Mouse (Mus musculus) cerebellum, adult 11-12 months (tissue): Measurements from ENCODE around the gene Prss53.
A peak's percentile ranks its signal among the peaks of the same experiment; 100 is the strongest.
"Not testable (repeated sequence)": the region's sequence is repeated elsewhere in the genome, so short reads cannot be mapped to it uniquely, and the experiment has no call there.

Source experiments
- DNase-seq: peaks from one replicate; pipeline ENCODE4 v3.0.0; 2022

The Prss53 gene

DNA sequence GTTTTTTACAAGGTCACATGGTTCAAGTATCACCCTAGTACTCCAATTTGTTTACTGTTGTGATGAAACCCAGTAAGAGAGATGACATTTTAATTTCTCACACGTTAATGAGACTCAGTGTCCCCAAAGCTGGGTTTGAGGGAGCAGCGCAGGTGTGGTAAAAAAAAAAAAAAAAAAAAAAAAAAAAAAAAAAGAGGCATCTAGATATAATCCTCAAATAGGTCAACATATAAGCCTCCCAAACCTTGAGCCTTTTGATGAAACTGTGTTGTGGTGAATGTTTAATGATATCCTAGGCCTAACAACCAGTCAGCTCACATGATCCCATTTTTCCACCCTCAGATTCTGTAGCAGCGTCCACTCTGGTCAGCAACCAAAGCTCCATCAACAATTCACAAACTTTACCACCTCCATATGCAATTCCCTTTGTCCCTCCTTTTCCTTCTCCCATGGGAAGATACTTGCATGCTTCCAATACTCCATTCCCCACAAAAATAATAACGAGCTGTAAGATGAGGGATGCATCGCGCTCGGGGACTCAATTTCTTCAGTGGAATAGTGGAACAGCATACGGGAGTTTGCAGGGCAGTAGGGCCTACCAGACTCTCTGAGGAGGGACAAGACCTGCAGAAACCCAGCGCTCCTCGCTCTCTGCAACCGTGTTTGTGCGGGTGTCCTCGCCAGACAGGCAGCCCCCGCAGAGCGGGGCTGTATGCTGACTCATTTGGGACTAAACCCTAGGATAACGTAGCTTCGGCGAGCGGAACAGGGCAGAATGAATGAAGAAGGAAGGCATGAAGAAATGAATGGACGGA lies 15.8 kb downstream of the Prss53 start:
- DNase-seq: no peak

DNA sequence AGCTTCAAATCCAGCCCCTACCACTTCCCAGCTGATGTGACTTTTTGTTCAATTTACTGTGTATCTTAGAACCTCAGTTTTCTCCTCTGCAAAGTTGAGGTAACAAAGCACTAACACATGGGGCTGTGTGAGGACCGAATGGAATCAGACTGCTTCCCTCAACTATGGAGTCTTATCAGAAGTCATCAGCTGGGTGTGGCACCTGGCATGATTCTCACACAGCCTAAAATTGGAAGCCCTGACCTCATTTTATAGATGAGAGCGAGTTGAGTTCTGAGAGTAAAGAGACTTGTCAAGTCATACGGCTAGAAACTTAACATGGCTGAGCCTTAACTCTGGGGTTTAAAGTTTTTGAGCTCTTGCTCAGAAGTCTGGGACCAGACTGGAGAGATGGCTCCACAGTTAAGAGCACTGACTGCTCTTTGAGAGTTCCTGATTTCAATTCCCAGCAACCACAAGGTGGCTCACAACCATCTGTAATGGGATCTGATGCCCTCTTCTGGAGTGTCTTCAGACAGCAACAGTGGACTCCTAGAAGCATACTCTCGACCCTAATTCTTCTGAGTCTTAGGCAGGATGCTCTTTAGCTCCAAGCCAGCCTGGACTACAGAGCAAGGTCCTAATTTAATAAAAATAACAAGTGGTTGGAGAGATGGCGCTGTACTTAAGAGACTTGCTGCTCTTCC lies 20.5 kb downstream of the Prss53 start:
- no peak for DNase-seq

DNA sequence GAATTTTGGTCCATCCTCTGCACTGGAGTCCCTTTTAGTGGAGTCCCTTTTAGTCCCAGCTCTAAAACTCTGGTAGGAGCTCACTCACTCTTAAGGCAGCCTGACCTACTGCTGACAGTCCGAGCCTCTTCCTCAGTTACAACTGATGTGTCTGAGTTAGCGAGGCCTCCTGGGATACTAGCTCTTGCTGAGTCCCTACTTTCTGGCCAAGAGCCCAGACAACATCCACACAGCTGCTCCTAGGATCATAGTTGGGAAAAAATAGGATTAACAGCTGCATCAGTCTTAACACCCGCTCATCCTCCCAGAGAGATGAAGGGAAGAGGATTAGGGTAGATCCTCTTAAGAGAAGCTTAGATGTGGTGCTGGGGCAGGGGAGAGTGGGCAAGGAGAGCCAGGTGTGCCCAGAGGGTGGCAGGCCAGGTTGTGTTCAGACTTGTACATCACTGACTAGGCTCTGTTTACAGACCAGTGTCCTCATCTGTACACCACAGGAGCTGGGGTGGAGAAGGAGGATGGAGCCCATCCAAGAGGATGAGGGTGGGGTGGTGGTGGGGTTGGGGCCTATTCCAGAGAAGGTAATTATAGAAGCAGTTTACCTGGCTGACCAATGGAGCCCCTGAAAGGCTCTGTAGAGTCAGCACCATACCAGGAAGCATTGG lies 21.5 kb downstream of the Prss53 start:
- no peak for DNase-seq

DNA sequence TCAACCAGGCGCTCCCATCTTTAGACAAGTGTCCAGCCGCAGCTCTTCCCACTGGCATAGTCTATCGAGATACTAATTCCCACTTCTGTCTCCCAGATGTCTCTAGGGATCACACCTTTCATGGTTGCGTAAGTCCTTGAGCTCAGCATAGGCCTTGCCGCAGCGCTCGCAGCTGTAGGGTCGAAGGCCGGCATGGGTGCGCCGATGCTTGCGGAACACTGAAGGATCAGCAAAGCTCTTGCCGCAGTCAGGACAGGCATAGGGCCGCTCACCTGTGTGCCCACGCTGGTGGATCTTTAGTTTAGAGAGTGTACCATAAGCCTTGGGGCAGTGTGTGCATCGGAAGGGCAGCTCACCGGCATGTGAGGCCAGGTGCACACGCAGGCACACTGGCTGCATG lies 23.1 kb downstream of the Prss53 start:
- DNase-seq: no peak

DNA sequence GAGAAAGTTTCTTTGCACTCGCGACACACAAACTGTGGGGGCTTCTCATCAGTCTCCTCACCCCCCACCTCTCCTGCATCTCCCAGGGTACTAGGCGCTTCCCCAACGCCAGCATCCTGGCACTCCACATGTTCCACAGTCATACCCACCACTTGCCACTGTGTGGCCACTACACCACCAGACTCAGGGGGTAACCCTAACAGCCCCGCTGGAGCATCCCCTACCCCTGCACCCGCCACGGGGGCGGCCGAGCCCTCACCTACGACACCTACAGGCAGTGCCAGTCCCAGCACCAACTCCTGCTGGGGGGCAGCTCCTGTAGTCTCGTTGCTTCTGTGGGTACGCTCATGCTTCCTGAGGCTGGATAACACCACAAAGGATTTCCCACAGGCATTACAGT lies 24.3 kb downstream of the Prss53 start:
- DNase-seq: no peak

DNA sequence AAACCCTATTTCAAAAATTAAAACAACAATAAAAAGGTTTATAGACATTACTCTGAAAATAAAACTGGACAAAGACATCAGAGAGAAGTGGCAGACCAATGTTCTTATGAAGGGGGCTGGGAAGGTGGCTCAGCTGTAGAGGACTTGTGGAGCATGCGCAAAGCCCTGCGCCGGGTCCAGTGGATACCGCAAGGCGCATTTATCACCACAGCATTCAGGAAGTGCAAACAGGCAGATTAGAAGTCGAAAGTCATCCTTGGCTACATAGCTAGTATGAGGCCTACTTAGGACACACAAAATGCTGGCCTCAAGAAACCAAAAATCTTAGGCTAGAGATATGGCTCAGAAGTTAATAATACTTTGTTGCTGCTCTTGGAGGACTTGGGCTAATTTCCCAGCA lies 32.5 kb downstream of the Prss53 start:
- no peak for DNase-seq

DNA sequence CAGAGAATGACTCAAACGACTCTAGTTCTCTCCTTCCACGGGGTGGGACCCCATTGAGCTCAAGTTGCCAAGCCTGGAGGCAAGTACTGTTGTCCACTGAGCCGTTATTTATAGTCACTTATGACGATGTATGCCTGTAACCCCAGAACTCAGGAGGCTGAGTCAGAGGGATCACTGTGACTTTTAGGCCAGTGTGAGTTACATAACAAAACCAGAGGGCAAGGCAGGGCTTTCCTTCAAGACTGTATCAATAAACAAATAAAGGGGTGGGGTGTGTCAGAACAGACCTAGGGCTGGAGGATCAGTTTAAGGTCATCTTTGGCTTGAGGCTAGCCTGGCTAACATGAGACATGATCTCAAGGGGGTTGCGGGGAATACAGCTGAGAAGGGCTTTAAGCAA lies 39.9 kb downstream of the Prss53 start:
- DNase-seq: no peak

DNA sequence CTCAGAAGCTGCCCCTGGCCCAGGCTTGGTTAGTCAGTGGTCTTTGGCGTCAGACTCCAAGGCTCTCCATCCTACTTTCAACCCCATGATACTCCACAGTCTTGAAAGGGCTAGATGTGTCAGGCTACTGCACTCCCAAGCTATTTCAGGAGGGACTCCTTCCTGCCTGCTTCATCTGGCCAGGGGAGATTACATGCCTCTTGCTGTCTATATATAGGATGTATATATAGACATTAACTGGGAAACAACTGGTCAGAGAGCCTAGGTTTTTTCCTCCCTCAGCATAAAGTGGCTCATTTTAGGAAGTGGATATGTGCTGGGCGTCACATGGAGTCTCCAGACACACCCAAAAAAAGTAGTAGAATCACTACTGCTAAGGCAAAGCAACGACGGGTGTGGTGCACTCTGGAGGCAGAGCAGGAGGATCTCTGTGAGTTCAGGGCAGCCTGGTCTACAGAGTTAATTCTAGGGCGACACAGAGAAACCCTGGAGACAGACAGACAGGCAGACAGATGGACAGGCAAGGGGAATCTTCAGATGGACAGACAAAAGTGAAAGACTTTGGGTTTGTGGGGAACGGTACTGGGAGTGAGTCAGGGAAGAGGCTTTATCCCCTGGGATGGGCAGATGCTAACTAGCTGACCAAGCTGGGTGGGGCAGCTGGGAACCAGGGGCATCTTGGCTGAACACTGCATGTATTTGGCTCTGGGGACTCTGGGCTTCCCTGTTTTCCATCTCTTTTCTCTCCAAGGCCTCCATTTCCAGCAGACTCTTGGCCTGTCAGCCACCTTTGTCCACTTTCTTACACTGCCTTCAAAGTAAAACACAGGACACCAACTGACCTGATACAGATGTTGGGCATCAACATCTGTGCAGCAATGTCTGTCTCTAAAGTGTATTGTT lies 40.5 kb downstream of the Prss53 start:
- DNase-seq: no peak

DNA sequence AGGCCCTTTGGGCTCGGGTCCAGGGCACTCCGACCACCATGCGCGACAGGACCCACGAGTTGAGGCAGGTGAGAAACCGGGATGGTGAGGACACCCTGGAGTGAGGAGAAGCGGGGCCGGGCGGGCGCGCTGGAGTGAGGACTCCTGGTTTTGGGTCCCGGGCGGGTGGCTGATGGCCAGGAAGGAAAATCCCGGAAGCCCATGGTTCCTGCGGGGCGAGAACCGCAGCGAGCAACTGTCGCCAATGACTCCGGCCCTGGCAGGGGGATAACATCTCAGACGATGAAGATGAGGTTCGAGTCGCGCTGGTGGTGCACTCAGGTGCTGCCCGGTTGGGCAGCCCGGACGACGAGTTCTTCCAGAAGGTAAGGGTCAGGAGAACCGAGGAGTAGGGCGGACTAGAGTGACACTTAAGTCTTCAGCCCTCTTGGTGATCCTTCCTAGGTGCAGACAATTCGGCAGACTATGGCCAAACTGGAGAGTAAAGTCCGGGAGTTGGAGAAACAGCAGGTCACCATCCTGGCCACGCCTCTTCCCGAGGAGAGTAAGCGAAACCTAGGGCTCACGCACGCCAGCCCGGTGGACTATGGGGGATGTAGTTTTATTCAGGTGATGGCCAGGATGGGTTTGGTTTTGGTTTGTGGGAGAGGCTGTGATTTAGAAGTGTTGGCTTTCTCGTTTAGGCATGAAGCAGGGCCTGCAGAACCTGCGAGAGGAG lies 48.6 kb downstream of the Prss53 start:
- peak; percentile 87 for DNase-seq

DNA sequence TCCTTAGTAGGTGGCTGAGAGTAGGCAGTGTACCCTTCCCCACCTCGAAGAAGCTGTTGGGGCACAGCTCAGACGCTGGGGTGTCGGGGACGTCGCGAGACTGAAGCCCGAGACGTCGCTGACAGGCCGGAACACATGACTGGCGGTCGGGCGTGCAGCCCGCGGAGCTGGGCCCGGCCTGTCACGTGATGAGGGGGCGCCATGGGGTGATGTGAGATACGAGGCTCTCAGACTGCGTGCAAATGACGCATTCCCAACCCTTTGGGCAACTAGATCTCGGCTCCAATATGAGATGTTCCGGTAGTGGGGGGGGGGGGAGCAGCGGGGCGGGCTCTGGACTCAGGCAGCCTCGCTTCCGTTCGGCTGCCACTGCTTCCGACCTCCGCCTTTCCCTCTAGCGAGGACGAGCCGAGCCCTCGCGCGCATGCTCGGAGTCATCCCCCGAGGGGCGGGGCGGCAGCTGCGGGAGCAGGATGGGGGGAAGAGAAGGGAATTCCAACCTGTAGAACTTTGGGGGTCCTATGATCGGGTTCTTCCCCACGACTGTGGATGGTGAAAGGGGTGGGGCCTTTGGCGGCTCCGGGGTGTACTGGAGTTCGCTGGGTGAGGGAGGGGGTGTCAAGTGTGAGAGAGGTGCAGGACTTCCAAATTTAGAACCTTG lies 49.3 kb downstream of the Prss53 start:
- DNase-seq: peak; percentile 96

DNA sequence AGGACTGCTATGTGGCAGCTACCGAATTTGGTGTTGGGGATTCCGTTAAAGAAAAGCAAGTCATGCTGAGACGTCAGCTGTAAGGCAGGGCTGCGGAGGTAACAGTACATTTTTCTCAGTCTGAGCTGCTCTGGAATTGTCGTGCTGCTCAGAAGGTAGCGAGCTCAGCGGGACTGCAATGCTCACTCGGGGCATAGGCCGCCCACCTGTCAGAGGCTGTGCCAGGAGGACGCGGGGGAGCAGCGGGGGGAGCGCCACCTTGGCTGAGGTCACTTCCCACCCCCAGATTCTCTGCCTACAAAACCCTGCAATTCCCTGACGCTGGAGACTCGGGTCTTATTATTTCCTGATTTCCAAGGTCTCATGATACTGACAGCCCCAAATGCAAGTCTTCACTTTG lies 49.9 kb downstream of the Prss53 start:
- DNase-seq: peak; percentile 87

DNA sequence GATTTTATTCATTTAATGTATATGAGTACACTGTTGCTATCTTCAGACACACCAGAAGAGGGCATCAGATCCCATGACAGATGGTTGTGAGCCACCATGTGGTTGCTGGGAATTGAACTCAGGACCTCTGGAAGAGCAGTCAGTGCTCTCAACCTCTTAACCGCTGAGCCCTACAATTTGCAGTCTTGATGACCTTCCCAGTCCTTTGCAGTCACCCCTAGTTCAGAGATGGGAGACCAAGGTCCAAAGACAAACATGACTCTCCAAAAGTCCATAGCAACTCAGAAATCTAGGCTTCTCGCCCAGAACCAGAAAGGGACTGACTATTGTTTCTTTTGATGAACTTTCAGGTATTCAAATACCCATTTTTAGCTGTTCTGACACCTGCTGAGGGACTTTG lies 50.7 kb downstream of the Prss53 start:
- DNase-seq: not testable (repeated sequence)

DNA sequence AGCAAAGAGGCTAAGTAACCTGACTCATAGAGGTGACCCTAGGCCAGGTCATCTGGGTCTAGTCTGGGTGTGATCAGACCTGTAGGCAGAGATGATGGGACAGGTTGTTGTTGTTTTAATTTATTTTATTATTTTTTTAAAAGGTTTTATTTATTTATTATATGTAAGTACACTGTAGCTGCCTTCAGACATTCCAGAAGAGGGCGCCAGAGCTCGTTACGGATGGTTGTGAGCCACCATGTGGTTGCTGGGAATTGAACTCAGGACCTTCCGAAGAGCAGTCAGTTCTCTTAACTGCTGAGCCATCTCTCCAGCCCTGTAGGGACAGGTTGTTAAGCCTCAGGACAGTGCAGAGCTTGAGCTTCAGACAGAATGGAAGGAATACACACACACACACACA lies 52.9 kb downstream of the Prss53 start:
- DNase-seq: not testable (repeated sequence)

DNA sequence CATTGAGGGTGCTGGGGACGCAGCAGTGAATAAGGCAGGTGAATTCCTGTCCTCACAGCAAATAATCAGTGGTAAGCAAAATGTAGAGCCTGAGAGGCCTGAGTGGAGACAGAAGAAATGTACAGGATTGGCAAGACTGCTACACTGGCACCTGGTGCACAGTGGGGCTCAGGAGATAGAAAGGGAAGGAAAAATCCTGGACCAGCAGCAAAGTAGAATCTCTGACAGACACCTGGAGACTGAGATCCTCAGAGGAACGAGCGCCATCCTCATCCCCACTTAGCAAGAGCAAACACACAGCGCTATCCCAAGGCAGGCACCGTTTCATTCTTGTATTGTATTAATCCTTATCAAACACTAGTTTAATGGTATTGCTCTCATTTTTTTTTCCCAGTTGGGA lies 53.3 kb downstream of the Prss53 start:
- peak; percentile 64 for DNase-seq
